Mouse (Mus musculus) kidney, adult 18-20 months (tissue): ENCODE data around the gene Gm10024.
"Not testable (repeated sequence)": the region's sequence is repeated elsewhere in the genome, so short reads cannot be mapped to it uniquely, and the experiment has no call there.

ENCODE experiments used
- DNase-seq: peaks from one replicate; pipeline ENCODE4 v3.0.0; 2021

The Gm10024 gene

GRCm38 (mm10) chr10:77711157-77711556 is at the start of gene Gm10024:
TSS of gene Gm10024 (plus strand) at chr10:77711457.
- DNase-seq, result not testable (repeated sequence)

GRCm38 (mm10) chr10:77663949-77664665 is 47.1 kb upstream of the Gm10024 start:
- DNase-seq, result no peak

GRCm38 (mm10) chr10:77666342-77666741 is 44.9 kb upstream of the Gm10024 start:
- DNase-seq, result no peak

- no peak for DNase-seq
These were observed 43.9 kb upstream of the Gm10024 start for GRCm38 (mm10) chr10:77667402-77667801.

GRCm38 (mm10) chr10:77670710-77671109 is 40.5 kb upstream of the Gm10024 start:
- no peak for DNase-seq

GRCm38 (mm10) chr10:77671519-77671918 is 39.7 kb upstream of the Gm10024 start:
- no peak for DNase-seq

GRCm38 (mm10) chr10:77673765-77674164 is 37.5 kb upstream of the Gm10024 start:
- no peak for DNase-seq

GRCm38 (mm10) chr10:77677562-77677961 is 33.7 kb upstream of the Gm10024 start:
- no peak for DNase-seq

- no peak for DNase-seq
These were observed 28.3 kb upstream of the Gm10024 start for GRCm38 (mm10) chr10:77682994-77683393.

GRCm38 (mm10) chr10:77684181-77684580 is 27.1 kb upstream of the Gm10024 start:
- no peak for DNase-seq

- DNase-seq, result no peak
These were observed 25.2 kb upstream of the Gm10024 start, which contains the start of gene Tspear for GRCm38 (mm10) chr10:77685895-77686664. TSS of gene Tspear (plus strand) at chr10:77686569.

GRCm38 (mm10) chr10:77687021-77687420 is 24.2 kb upstream of the Gm10024 start:
- no peak for DNase-seq

GRCm38 (mm10) chr10:77690356-77690807 is 20.9 kb upstream of the Gm10024 start, which contains the start of gene Gm19402:
TSS of gene Gm19402 (minus strand) at chr10:77690757.
- DNase-seq, result not testable (repeated sequence)

GRCm38 (mm10) chr10:77697133-77697532 is 14.1 kb upstream of the Gm10024 start, which contains the start of gene Gm9508:
TSS of gene Gm9508 (minus strand) at chr10:77697233.
- DNase-seq, result no peak

GRCm38 (mm10) chr10:77706326-77706725 is 4.9 kb upstream of the Gm10024 start, which contains the start of gene Gm10272:
TSS of gene Gm10272 (plus strand) at chr10:77706626.
- no peak for DNase-seq

GRCm38 (mm10) chr10:77709831-77710230 is 1.4 kb upstream of the Gm10024 start:
- DNase-seq, result no peak

- DNase-seq, result no peak
These were observed 2.5 kb downstream of the Gm10024 start for GRCm38 (mm10) chr10:77713734-77714133.

GRCm38 (mm10) chr10:77715507-77715906 is 4.2 kb downstream of the Gm10024 start, which contains the start of gene Gm10142:
TSS of gene Gm10142 (plus strand) at chr10:77715807.
- no peak for DNase-seq

- DNase-seq, result not testable (repeated sequence)
These were observed 9.0 kb downstream of the Gm10024 start, which contains the start of gene Krtap12-1 for GRCm38 (mm10) chr10:77720299-77720698. TSS of gene Krtap12-1 (plus strand) at chr10:77720599.

- no peak for DNase-seq
These were observed 13.6 kb downstream of the Gm10024 start for GRCm38 (mm10) chr10:77724855-77725254.

- DNase-seq, result no peak
These were observed 14.9 kb downstream of the Gm10024 start, which contains the start of gene Gm10100 for GRCm38 (mm10) chr10:77726186-77726585. TSS of gene Gm10100 (plus strand) at chr10:77726486.

- DNase-seq, result no peak
These were observed 17.0 kb downstream of the Gm10024 start for GRCm38 (mm10) chr10:77728280-77728679.

GRCm38 (mm10) chr10:77729241-77729640 is 18.0 kb downstream of the Gm10024 start:
- DNase-seq, result peak; percentile 5
